Mouse (Mus musculus): ENCODE results near the gene Kcnh2. TPM values are rescaled to one million over a fixed set of nuclear protein-coding genes. Genes with fewer than 3 reads are reported as not detected.
"Not testable (repeated sequence)": the region's sequence is repeated elsewhere in the genome, so short reads cannot be mapped to it uniquely, and the experiment has no call there.

Kcnh2 gene
- polyA plus RNA-seq (2015; fragmentation: Nextera tagmentation; extraction: Ambion mirVana): 5.0 and 5.8 TPM in 2 replicates

- Histone ChIP-seq H3K4me1 (ENCODE audit: insufficient read depth, low read depth, low read length) (peaks cover 4% of the 10 kb centered on the region; the same call in 1 of the 2 replicates), H3K27ac (ENCODE audit: low read length) (peak within 1 kb of the TSS; percentile 74), H3K4me3 (ENCODE audit: low read depth, low read length) (peak within 1 kb of the TSS; percentile 60)
These were observed at the start of gene Kcnh2 for GRCm38 (mm10) chr5:24351278-24351677. Gene Kcnh2 (minus strand): TSS chr5:24351604.

GRCm38 (mm10) chr5:24400362-24400761, 49.0 kb upstream of the Kcnh2 start:
- DNase-seq (ENCODE audit: low spot score) (no peak), ATAC-seq (no peak)
- Histone ChIP-seq H3K27me3 (replicated peaks; ENCODE audit: insufficient read depth, low read length) (no peaks in the 10 kb centered on the region), H3K9ac (replicated peaks; ENCODE audit: low read depth) (no peak overlapping the region), H3K36me3 (ENCODE audit: insufficient read depth, low read length) (no peaks in the 10 kb centered on the region), H3K4me2 (replicated peaks; ENCODE audit: low read depth, low read length) (no peak overlapping the region), H3K9me3 (ENCODE audit: low read length) (no peaks in the 10 kb centered on the region), H3K27ac (ENCODE audit: low read length) (no peak overlapping the region), H3K4me3 (ENCODE audit: low read depth, low read length) (no peak overlapping the region), H3K4me1 (ENCODE audit: insufficient read depth, low read depth, low read length) (no peaks in the 10 kb centered on the region)
- WGBS: 91% methylated on average over 11 of the region's 11 CpGs
- TF ChIP-seq CTCF (IDR thresholded peaks at IDR 0.05) (no peak), EP300 (IDR thresholded peaks at IDR 0.05) (no peak)

More at GRCm38 (mm10) chr5:24351278-24351677, at the start of gene Kcnh2:
- Histone ChIP-seq H3K27me3 (replicated peaks; ENCODE audit: insufficient read depth, low read length) (peaks cover 12% of the 10 kb centered on the region; the same call in 1 of the 2 replicates), H3K9me3 (ENCODE audit: low read length) (no peaks in the 10 kb centered on the region), H3K36me3 (ENCODE audit: insufficient read depth, low read length) (no peaks in the 10 kb centered on the region), H3K4me2 (replicated peaks; ENCODE audit: low read depth, low read length) (peak within 1 kb of the TSS; percentile 93), H3K9ac (replicated peaks; ENCODE audit: low read depth) (peak within 1 kb of the TSS; percentile 23; the same call in 1 of the 2 replicates)
- TF ChIP-seq EP300 (IDR thresholded peaks at IDR 0.05) (no peak), CTCF (IDR thresholded peaks at IDR 0.05) (no peak)
- ATAC-seq: peak; percentile 8
- WGBS: 1% methylated on average over 37 of the region's 53 CpGs
- DNase-seq (ENCODE audit: low spot score): no peak

GRCm38 (mm10) chr5:24399686-24400085, 48.3 kb upstream of the Kcnh2 start:
- TF ChIP-seq CTCF (IDR thresholded peaks at IDR 0.05) (no peak), EP300 (IDR thresholded peaks at IDR 0.05) (no peak)
- Histone ChIP-seq H3K4me2 (replicated peaks; ENCODE audit: low read depth, low read length) (no peak overlapping the region), H3K36me3 (ENCODE audit: insufficient read depth, low read length) (no peaks in the 10 kb centered on the region), H3K4me3 (ENCODE audit: low read depth, low read length) (no peak overlapping the region), H3K9ac (replicated peaks; ENCODE audit: low read depth) (no peak overlapping the region), H3K27me3 (replicated peaks; ENCODE audit: insufficient read depth, low read length) (no peaks in the 10 kb centered on the region), H3K9me3 (ENCODE audit: low read length) (no peaks in the 10 kb centered on the region), H3K4me1 (ENCODE audit: insufficient read depth, low read depth, low read length) (no peaks in the 10 kb centered on the region), H3K27ac (ENCODE audit: low read length) (no peak overlapping the region)
- 80% methylated on average over 10 of the region's 10 CpGs for WGBS
- DNase-seq (ENCODE audit: low spot score) (no peak), ATAC-seq (no peak)

- peak; percentile 14; the same call in 1 of the 2 replicates for TF ChIP-seq CTCF (IDR thresholded peaks at IDR 0.05)
- ATAC-seq; H3K27ac ChIP-seq (ENCODE audit: low read length); H3K36me3 ChIP-seq (ENCODE audit: insufficient read depth, low read length); H3K4me1 ChIP-seq (ENCODE audit: insufficient read depth, low read depth, low read length); H3K27me3 ChIP-seq (replicated peaks; ENCODE audit: insufficient read depth, low read length); H3K9me3 ChIP-seq (ENCODE audit: low read length); DNase-seq (ENCODE audit: low spot score); H3K4me2 ChIP-seq (replicated peaks; ENCODE audit: low read depth, low read length); H3K9ac ChIP-seq (replicated peaks; ENCODE audit: low read depth); H3K4me3 ChIP-seq (ENCODE audit: low read depth, low read length): not testable (repeated sequence)
- WGBS: 83% methylated on average over 6 of the region's 6 CpGs
These were observed 44.9 kb upstream of the Kcnh2 start for GRCm38 (mm10) chr5:24396254-24396653.

GRCm38 (mm10) chr5:24394165-24394894, 42.9 kb upstream of the Kcnh2 start:
- H3K4me3 ChIP-seq (ENCODE audit: low read depth, low read length): peak overlapping the region; percentile 67
- H3K36me3 ChIP-seq (ENCODE audit: insufficient read depth, low read length): no peaks in the 10 kb centered on the region
- ATAC-seq (peak; percentile 97), DNase-seq (ENCODE audit: low spot score) (peak; percentile 98)
- H3K4me1 ChIP-seq (ENCODE audit: insufficient read depth, low read depth, low read length): peaks cover 5% of the 10 kb centered on the region; the same call in 1 of the 2 replicates
- no peaks in the 10 kb centered on the region for H3K27me3 ChIP-seq (replicated peaks; ENCODE audit: insufficient read depth, low read length)
- no peaks in the 10 kb centered on the region for H3K9me3 ChIP-seq (ENCODE audit: low read length)
- under 1% methylated on average over 36 of the region's 36 CpGs for WGBS
- H3K9ac ChIP-seq (replicated peaks; ENCODE audit: low read depth): no peak overlapping the region; the same call in 1 of the 2 replicates
- H3K27ac ChIP-seq (ENCODE audit: low read length): peak overlapping the region; percentile 76
- H3K4me2 ChIP-seq (replicated peaks; ENCODE audit: low read depth, low read length): peak overlapping the region; percentile 52
- TF ChIP-seq CTCF (IDR thresholded peaks at IDR 0.05) (peak; percentile 83), EP300 (IDR thresholded peaks at IDR 0.05) (no peak)

GRCm38 (mm10) chr5:24393392-24393997, 42.1 kb upstream of the Kcnh2 start, which contains the start of gene Abcb8:
Gene Abcb8 (plus strand): TSS chr5:24393663.
- ATAC-seq (peak; percentile 10), DNase-seq (ENCODE audit: low spot score) (peak; percentile 92)
- 13% methylated on average over 7 of the region's 7 CpGs for WGBS
- Histone ChIP-seq H3K36me3 (ENCODE audit: insufficient read depth, low read length) (no peaks in the 10 kb centered on the region), H3K9ac (replicated peaks; ENCODE audit: low read depth) (no peak within 1 kb of the TSS; the same call in 1 of the 2 replicates), H3K4me2 (replicated peaks; ENCODE audit: low read depth, low read length) (peak within 1 kb of the TSS; percentile 52), H3K9me3 (ENCODE audit: low read length) (no peaks in the 10 kb centered on the region), H3K4me3 (ENCODE audit: low read depth, low read length) (peak within 1 kb of the TSS; percentile 67), H3K4me1 (ENCODE audit: insufficient read depth, low read depth, low read length) (peaks cover 5% of the 10 kb centered on the region; the same call in 1 of the 2 replicates), H3K27me3 (replicated peaks; ENCODE audit: insufficient read depth, low read length) (no peaks in the 10 kb centered on the region), H3K27ac (ENCODE audit: low read length) (peak within 1 kb of the TSS; percentile 76)
- TF ChIP-seq CTCF (IDR thresholded peaks at IDR 0.05) (peak; percentile 94), EP300 (IDR thresholded peaks at IDR 0.05) (no peak; the same call in 1 of the 2 replicates)

All from lung, postnatal 0 days (tissue).